19 mouse cellular contexts compared by ENCODE assay signal in the genomic region with DNA sequence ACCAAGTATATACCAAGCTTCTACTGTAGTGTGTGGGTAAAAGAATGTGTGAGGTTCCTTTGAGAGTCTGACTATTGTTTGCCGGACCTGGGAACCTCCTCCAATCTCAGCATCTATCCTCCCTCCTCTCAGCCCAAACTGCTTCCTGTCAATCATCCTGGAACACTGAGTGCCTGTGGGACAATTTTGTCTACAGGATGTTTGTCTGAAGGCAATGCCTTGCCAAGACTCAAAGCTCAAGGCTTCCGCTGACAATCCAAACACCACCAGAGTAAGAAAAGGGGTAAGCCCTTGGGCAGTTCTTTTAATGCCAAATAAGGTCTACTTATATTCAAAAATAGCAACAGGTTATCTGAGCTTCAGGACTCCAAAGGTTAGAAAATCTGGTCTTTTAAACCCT.
A peak's percentile ranks its signal among the peaks of the same experiment; 100 is the strongest.
DNase-seq lines count a peak whose midpoint lies in the region; TF ChIP-seq lines count a peak whose summit lies in the region.
"Had no signal": no experiment of that assay in that cellular context is flagged by ENCODE, and none has a peak within 500 bp of the region (broad histone marks: within the 10 kb centered on the region; RNA-seq: fewer than 3 reads in every experiment).

No protein-coding gene starts in this region.

- peak overlapping the region; percentile 49; the same call in 1 of the 2 replicates for H3K27ac ChIP-seq in layer of hippocampus, adult 2 months
- H3K27ac ChIP-seq: embryonic facial prominence, embryonic 12.5 days; left cerebral cortex, adult 2 months; midbrain, embryonic 12.5 days had no signal

- no peak overlapping the region for H3K4me3 ChIP-seq in layer of hippocampus, adult 2 months
- H3K4me3 ChIP-seq: embryonic facial prominence, embryonic 12.5 days; left cerebral cortex, adult 2 months; midbrain, embryonic 12.5 days had no signal

- DNase-seq in gastrocnemius, adult 18-20 months (ENCODE audit: low spot score): peak; percentile 7
- DNase-seq in gastrocnemius, postnatal 25 days: no peak
- no peak for DNase-seq in layer of hippocampus, adult 2 months (ENCODE audit: low spot score in 2 of 2)
- DNase-seq in layer of hippocampus, adult 8-10 months (ENCODE audit: low spot score in 2 of 2): no peak
- peak; percentile 29 for DNase-seq in heart, postnatal 25 days (ENCODE audit: low spot score)
- peak; percentile 88 for DNase-seq in lung, postnatal 25 days (ENCODE audit: low spot score)
- no peak for DNase-seq in thymus, postnatal 25 days
- no peak for DNase-seq in frontal cortex, postnatal 25 days (ENCODE audit: low spot score in 2 of 2)
- DNase-seq: adrenal gland, postnatal 10 days; cerebellum, adult 9-11 months; kidney, adult 18-20 months; kidney, postnatal 14 days; layer of hippocampus, adult 9-11 months; left cerebral cortex, postnatal 4 days; liver; thymus, adult 2 months had no signal

- intact Hi-C loops in heart, postnatal 25 days (cut with DNase I): loop anchor here (5.0 kb wide), 1 partner anchor 74 kb away; no protein-coding TSS in a partner anchor

- TF ChIP-seq CTCF in layer of hippocampus, adult 2 months (conservative IDR thresholded peaks at IDR 0.05): no peak

Comparison
In these comparisons a context has a peak if more than half of its experiments do, and no peak if none do; other contexts are left out.
1. DNase-seq: peak in gastrocnemius, adult 18-20 months (single experiment), heart, postnatal 25 days (single experiment) and lung, postnatal 25 days (single experiment); none in gastrocnemius, postnatal 25 days (single experiment), layer of hippocampus, adult 2 months (0 of 2), layer of hippocampus, adult 8-10 months (0 of 2), thymus, postnatal 25 days (single experiment) and frontal cortex, postnatal 25 days (0 of 2).